Mouse (Mus musculus) midbrain, embryonic 16.5 days (tissue): ENCODE data around the gene Uvrag. TPM values are rescaled to one million over a fixed set of nuclear protein-coding genes. Genes with fewer than 3 reads are reported as not detected.
A peak's percentile ranks its signal among the peaks of the same experiment; 100 is the strongest.

Experiments
- ATAC-seq: fragments of 200-750 bp; cut with Nextera tagmentation; 2 replicates; pipeline ENCODE4 v1.8.0; 2017; ENCODE audit warnings: moderate TSS enrichment
- H3K27ac ChIP-seq: fragments of 300-500 bp; sonication (generic); 2 replicates; pipeline ENCODE4 v1.5.1; 2014; ENCODE audit warnings: mild to moderate bottlenecking, low read length, mixed read lengths
- H3K27me3 ChIP-seq: fragments of 300-500 bp; sonication (generic); 2 replicates; pipeline ENCODE4 v1.6.1; 2014; ENCODE audit warnings: low read depth, low read length, mixed read lengths; ENCODE audit not compliant: control insufficient read depth, insufficient read depth
- H3K36me3 ChIP-seq: fragments of 300-500 bp; sonication (generic); 2 replicates; pipeline ENCODE4 v1.6.1; 2014; ENCODE audit warnings: mild to moderate bottlenecking, low read length, moderate library complexity, mixed read lengths; ENCODE audit not compliant: control insufficient read depth, insufficient read depth
- H3K4me1 ChIP-seq: fragments of 300-500 bp; sonication (generic); 2 replicates; pipeline ENCODE4 v1.6.1; 2014; ENCODE audit warnings: mild to moderate bottlenecking, low read length, mixed read lengths; ENCODE audit not compliant: control insufficient read depth, insufficient read depth
- H3K4me2 ChIP-seq: fragments of 300-500 bp; sonication (generic); 2 replicates; pipeline ENCODE4 v1.6.1; 2014; ENCODE audit warnings: mild to moderate bottlenecking, low read length, mixed read lengths
- H3K4me3 ChIP-seq: fragments of 300-500 bp; sonication (generic); 2 replicates; pipeline ENCODE4 v1.5.1; 2014; ENCODE audit warnings: low read depth, mild to moderate bottlenecking, low read length, moderate library complexity, mixed read lengths
- H3K9ac ChIP-seq: fragments of 300-500 bp; sonication (generic); 2 replicates; pipeline ENCODE4 v1.6.1; 2014; ENCODE audit warnings: low read depth, low read length, mixed read lengths
- H3K9me3 ChIP-seq: fragments of 300-500 bp; sonication (generic); replicated peaks from 2 replicates; pipeline ENCODE4 v1.6.1; 2014; ENCODE audit warnings: mild to moderate bottlenecking, low read length, mixed read lengths; ENCODE audit not compliant: control insufficient read depth, poor library complexity, severe bottlenecking
- WGBS: fragments of 180-500 bp; shearing (Covaris S2); extraction: QIAGEN DNeasy Blood & Tissue Kit; methylation state at CpG from one replicate; pipeline ENCODE4 v1.1.7; 2014; 5-methylcytosine and 5-hydroxymethylcytosine counted together
- polyA plus RNA-seq: library from polyadenylated mRNA; unstranded; fragments of >200 nt; fragmentation: Nextera tagmentation; extraction: Ambion mirVana; gene quantifications from 2 replicates; pipeline ENCODE4 v1.2.1, GENCODE M21; 2015

Uvrag gene
- polyA plus RNA-seq, 1 experiment from 2014 or later, result 16.0 TPM

DNA sequence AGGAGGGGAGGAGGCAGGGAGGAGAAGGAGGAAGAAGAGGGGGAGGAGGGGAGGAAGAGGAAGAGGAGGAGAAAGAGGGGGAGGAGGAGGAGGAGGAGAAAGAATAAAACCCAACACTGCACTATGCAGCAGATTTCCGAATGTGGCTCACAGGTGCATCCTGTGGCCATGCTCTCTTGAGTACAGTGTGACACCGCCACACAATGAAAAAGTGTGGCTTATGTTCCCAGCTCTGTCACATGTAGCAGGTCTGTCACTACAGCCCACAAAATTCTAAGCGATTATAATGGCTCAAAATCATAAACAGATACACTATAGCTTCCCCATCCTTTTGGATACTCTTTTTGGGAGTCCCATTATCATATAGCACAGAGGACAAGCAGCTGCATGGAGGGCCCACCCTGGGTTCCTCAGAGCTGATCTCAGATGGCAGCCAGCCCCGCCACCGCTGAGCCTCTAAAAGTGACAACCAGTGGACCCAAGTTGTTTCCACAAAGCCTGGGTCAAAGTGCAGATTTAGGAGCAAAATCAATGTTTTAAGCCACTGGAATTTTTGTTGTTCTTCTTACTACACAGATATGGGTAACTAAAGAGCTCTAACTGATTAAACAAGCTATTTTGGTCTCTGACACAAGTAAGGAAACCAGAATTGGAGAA is 19.9 kb downstream of the Uvrag start:
- H3K4me3 ChIP-seq, result no peak overlapping the region
- no peaks in the 10 kb centered on the region for H3K36me3 ChIP-seq
- no peak for ATAC-seq
- no peaks in the 10 kb centered on the region for H3K9me3 ChIP-seq
- H3K4me2 ChIP-seq, result no peak overlapping the region
- H3K27me3 ChIP-seq, result no peaks in the 10 kb centered on the region
- no peak overlapping the region for H3K9ac ChIP-seq
- no peaks in the 10 kb centered on the region for H3K4me1 ChIP-seq
- no peak overlapping the region for H3K27ac ChIP-seq
- 91% methylated on average over 5 of the region's 5 CpGs for WGBS

DNA sequence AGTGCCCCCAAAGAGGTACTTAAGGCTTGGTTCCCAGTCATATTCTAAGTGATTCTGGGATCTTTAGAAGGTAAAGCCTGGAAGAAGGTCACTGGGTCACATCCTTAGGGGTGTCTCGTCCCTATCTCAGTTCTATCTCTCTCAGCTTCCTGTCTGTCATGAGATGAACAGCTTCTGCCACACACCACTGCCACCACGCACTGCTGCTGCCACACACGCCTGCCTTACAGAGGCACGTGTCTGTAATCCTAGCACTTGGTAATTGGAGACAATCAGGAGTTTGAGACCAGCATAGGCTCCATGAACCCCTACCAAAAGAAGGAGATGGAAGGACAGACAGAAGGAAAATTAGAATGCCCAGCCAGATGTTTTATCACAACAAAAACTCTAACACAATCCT is 20.9 kb downstream of the Uvrag start:
- ATAC-seq, result no peak
- no peak overlapping the region for H3K27ac ChIP-seq
- no peak overlapping the region for H3K9ac ChIP-seq
- no peak overlapping the region for H3K4me2 ChIP-seq
- H3K4me1 ChIP-seq, result no peaks in the 10 kb centered on the region
- 88% methylated on average over 4 of the region's 4 CpGs for WGBS
- H3K36me3 ChIP-seq, result no peaks in the 10 kb centered on the region
- H3K9me3 ChIP-seq, result no peaks in the 10 kb centered on the region
- no peaks in the 10 kb centered on the region for H3K27me3 ChIP-seq
- no peak overlapping the region for H3K4me3 ChIP-seq

DNA sequence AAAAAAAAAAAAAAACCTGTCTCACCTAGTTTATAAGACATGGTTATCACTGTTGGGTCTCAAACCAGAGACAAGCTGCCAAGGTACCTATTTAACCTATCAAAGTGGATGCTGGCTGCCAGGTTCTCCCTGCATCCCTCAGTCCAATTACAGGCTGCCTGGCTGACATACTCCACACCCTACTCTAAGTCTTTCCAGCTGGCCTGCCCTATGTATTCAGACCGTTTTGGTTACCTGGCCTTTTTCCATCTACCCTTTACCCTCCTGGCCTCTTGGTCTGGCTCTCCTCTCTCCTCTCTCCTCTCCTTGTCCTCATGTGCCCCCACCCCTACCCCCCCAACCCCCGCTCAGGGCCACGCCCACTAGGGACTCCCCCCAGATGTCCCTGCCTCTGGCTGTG is 24.2 kb downstream of the Uvrag start:
- Histone ChIP-seq H3K9ac (no peak overlapping the region), H3K27me3 (no peaks in the 10 kb centered on the region), H3K4me3 (no peak overlapping the region), H3K9me3 (no peaks in the 10 kb centered on the region), H3K4me2 (no peak overlapping the region), H3K4me1 (no peaks in the 10 kb centered on the region), H3K36me3 (no peaks in the 10 kb centered on the region), H3K27ac (no peak overlapping the region)
- 87% methylated on average over 3 of the region's 3 CpGs for WGBS
- ATAC-seq, result no peak

DNA sequence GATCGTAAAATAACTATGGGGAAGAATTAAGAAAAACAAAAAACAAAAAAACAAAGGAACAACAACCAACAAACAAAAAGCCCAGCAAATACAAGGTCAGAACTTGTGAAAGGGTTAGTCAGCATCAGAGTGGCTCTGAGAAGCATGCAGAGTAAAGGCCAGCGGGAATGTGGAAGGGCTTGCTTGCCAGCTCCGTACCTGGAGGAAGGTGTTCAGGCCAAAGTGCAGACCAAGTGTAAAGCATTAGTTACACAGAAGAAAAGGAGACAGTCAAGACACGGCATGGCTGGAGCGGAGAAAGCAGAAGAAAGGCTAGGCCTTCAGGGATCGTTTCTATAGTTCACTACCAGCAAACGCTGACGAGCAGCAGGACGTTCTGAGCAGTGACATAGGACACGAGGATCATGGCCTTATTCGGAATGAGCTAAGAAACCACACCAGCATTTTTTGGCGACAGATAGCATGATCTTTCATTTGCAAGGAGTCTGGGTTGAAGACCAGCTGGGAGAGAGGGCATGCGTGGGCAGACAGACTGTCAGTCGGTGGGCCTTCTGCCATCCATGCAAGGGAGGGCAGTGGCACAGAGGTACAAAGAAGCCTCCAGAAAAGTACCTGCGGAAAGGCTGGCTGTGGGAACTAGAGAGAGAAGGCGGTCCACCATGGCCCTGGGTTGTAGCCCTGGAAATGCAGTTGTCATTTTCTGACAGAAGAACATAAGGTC is 26.8 kb downstream of the Uvrag start:
- no peaks in the 10 kb centered on the region for H3K36me3 ChIP-seq
- H3K4me2 ChIP-seq, result no peak overlapping the region
- no peaks in the 10 kb centered on the region for H3K9me3 ChIP-seq
- ATAC-seq, result no peak
- H3K4me1 ChIP-seq, result no peaks in the 10 kb centered on the region
- H3K4me3 ChIP-seq, result no peak overlapping the region
- 89% methylated on average over 16 of the region's 16 CpGs for WGBS
- no peaks in the 10 kb centered on the region for H3K27me3 ChIP-seq
- H3K27ac ChIP-seq, result no peak overlapping the region
- no peak overlapping the region for H3K9ac ChIP-seq

DNA sequence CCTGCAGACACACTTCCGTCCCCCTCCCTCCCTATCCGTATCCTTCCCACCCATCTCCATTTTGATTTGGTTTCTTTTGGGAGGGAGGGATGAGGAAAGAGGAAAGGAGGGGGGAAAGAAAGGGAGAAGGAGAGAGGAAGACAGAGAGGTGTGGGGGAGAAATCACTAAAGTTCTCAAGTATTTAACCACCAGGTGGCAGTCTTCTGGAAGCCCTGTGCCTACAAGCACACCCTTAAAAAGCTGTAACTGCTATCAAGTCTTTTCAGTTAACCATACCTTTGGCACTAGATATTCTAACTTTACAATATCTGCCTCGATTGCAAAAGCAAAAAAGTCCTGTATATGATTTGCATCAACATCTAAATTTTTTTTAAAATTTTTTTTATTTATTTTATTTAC is 33.4 kb downstream of the Uvrag start:
- 46% methylated on average over 3 of the region's 3 CpGs for WGBS
- Histone ChIP-seq H3K4me3 (no peak overlapping the region), H3K4me2 (no peak overlapping the region), H3K9ac (no peak overlapping the region), H3K27ac (no peak overlapping the region), H3K4me1 (0 out of 2 replicates have a peak, but pooled peaks cover 2% of the 10 kb centered on the region), H3K9me3 (no peaks in the 10 kb centered on the region), H3K27me3 (no peaks in the 10 kb centered on the region), H3K36me3 (no peaks in the 10 kb centered on the region)
- 0 out of 2 replicates have a peak, but pooled peaks have one; percentile 59 for ATAC-seq

DNA sequence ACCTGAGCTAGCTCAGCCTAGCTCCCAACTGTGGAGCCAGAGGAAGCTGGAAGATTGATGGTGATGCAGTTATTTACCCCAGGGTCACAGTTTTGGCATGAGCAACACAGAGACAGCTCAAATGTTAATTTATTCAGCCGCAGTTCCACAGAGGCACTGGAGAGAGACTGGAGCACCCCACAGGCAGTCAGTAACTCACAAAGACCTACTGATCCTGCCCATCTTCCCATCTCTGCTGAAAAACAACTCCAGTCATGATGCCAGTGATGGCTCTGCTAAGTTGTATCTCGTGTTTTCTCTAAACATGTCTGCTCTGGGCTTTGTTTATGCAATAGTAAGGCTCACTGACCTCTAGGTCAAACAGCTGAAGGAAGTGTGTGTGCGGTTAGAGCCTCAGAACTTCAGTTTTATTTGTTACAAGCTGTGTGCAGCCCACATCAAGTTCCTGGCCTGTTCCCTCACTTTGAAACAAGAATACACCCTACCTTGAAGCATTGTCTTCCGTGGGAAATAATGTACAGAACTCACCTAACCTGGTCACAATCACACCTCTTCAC is 34.1 kb downstream of the Uvrag start:
- H3K36me3 ChIP-seq, result no peaks in the 10 kb centered on the region
- H3K4me2 ChIP-seq, result no peak overlapping the region
- H3K9ac ChIP-seq, result no peak overlapping the region
- H3K4me1 ChIP-seq, result 0 out of 2 replicates have a peak, but pooled peaks cover 2% of the 10 kb centered on the region
- H3K9me3 ChIP-seq, result no peaks in the 10 kb centered on the region
- WGBS, result 70% methylated on average over 4 of the region's 4 CpGs
- H3K27me3 ChIP-seq, result no peaks in the 10 kb centered on the region
- no peak overlapping the region for H3K27ac ChIP-seq
- H3K4me3 ChIP-seq, result no peak overlapping the region
- no peak for ATAC-seq

DNA sequence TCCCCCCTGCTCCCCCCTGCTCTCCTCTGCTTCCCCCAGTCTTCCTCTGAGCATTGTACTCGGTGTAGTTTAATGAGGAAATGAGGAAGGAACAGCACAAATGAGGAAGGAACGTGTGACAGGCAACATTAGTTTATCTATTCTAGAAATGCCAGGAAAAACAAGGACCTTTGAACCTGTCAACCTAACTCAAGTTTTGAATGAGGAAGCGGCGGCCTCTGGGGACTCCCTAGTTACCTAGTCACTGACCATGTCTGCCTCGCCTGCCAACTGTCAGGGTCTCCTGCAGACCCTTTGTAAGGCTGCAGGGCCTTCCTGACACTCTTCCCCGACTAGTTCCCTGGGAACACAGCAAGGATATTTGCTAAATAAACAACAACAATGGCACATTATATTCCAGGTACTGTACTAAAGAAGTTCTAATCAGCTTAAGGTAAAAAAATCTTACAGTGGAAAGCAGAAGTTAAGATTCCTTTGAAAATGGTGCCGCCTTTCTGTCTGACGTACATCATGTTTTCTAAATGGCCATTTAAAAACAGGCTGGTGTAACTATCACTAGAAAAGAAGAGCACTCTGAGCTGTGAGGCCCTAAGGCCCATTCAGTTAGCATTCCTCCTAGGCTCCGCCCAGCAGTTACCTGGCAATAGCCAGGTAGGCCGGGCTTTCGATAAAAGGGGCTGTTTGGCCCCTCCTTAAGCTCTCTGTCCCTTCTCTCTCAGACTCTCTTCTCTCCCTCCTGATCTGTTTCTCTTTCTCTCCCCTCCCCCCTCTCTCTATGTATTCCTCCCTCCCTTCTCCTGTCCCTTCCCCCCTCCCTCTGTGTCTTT is 39.0 kb downstream of the Uvrag start:
- peaks cover 3% of the 10 kb centered on the region; the same call in 1 of the 2 replicates for H3K36me3 ChIP-seq
- H3K9me3 ChIP-seq, result no peaks in the 10 kb centered on the region
- no peak overlapping the region for H3K4me3 ChIP-seq
- 30% methylated on average over 11 of the region's 11 CpGs for WGBS
- no peaks in the 10 kb centered on the region for H3K27me3 ChIP-seq
- no peak for ATAC-seq
- H3K27ac ChIP-seq, result no peak overlapping the region
- peaks cover 8% of the 10 kb centered on the region for H3K4me1 ChIP-seq
- H3K4me2 ChIP-seq, result no peak overlapping the region
- no peak overlapping the region for H3K9ac ChIP-seq

DNA sequence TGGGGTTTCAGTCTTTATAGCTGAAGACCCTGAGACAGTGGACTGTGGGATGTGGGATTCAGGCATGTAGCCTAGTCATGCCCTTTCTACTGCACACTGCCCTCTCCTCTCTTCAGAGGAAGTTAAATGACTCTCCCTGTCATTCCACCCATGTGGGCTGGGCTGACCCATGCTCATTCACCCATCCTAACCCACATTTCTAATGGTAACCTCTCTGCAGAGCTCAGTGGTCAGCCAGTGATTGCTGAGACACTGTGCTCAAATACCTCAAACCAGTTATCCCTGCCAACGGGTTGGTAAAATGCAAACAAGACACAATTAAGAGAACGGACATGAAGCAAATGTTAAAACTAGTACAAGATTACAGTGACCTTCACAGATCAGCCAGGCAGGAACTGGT is 39.9 kb downstream of the Uvrag start:
- no peaks in the 10 kb centered on the region for H3K27me3 ChIP-seq
- H3K4me1 ChIP-seq, result peaks cover 6% of the 10 kb centered on the region
- no peak overlapping the region for H3K4me2 ChIP-seq
- ATAC-seq, result no peak
- no peak overlapping the region for H3K9ac ChIP-seq
- H3K9me3 ChIP-seq, result no peaks in the 10 kb centered on the region
- H3K4me3 ChIP-seq, result no peak overlapping the region
- no peak overlapping the region for H3K27ac ChIP-seq
- WGBS, result 56% methylated on average over 2 of the region's 2 CpGs
- peaks cover 3% of the 10 kb centered on the region; the same call in 1 of the 2 replicates for H3K36me3 ChIP-seq
